Mouse (Mus musculus): ENCODE data around the gene Amigo2. TPM values are rescaled to one million over a fixed set of nuclear protein-coding genes. Genes with fewer than 3 reads are reported as not detected.
"Not testable (repeated sequence)": the region's sequence is repeated elsewhere in the genome, so short reads cannot be mapped to it uniquely, and the experiment has no call there.

Amigo2 gene
- total and polyA plus RNA-seq, 2 experiments from 2014 or later = 20.1 to 22.4 TPM

- 69% methylated on average over 8 of the region's 8 CpGs for WGBS
- Histone ChIP-seq H3K27me3 (ENCODE audit: insufficient read depth, low read length) (no peaks in the 10 kb centered on the region), H3K9me3 (ENCODE audit: low read length) (no peaks in the 10 kb centered on the region), H3K4me2 (ENCODE audit: low read depth, low read length, poor library complexity, severe bottlenecking) (no peak overlapping the region), H3K4me3 (ENCODE audit: low read depth, low read length) (no peak overlapping the region), H3K4me1 (ENCODE audit: insufficient read depth, low read length) (no peaks in the 10 kb centered on the region), H3K36me3 (ENCODE audit: insufficient read depth, low read length) (no peaks in the 10 kb centered on the region), H3K27ac (ENCODE audit: low read depth, low read length) (no peak overlapping the region), H3K9ac (replicated peaks; ENCODE audit: low read length, poor library complexity, severe bottlenecking) (no peak overlapping the region)
- no peak for ATAC-seq (ENCODE audit: low FRiP score)
- TF ChIP-seq CTCF (IDR thresholded peaks at IDR 0.05) = no peak
- no peak for DNase-seq (ENCODE audit: low spot score)
Observed at GRCm38 (mm10) chr15:97224003-97224402, 23.1 kb downstream of the Amigo2 start.

GRCm38 (mm10) chr15:97223431-97223830, 23.7 kb downstream of the Amigo2 start:
- H3K27me3 ChIP-seq (ENCODE audit: insufficient read depth, low read length) = no peaks in the 10 kb centered on the region
- H3K4me3 ChIP-seq (ENCODE audit: low read depth, low read length) = no peak overlapping the region
- ATAC-seq (ENCODE audit: low FRiP score) = no peak
- no peak for DNase-seq (ENCODE audit: low spot score)
- no peak overlapping the region for H3K9ac ChIP-seq (replicated peaks; ENCODE audit: low read length, poor library complexity, severe bottlenecking)
- no peaks in the 10 kb centered on the region for H3K4me1 ChIP-seq (ENCODE audit: insufficient read depth, low read length)
- no peak overlapping the region for H3K27ac ChIP-seq (ENCODE audit: low read depth, low read length)
- no peaks in the 10 kb centered on the region for H3K36me3 ChIP-seq (ENCODE audit: insufficient read depth, low read length)
- WGBS = 78% methylated on average over 10 of the region's 10 CpGs
- H3K9me3 ChIP-seq (ENCODE audit: low read length) = no peaks in the 10 kb centered on the region
- H3K4me2 ChIP-seq (ENCODE audit: low read depth, low read length, poor library complexity, severe bottlenecking) = no peak overlapping the region
- TF ChIP-seq CTCF (IDR thresholded peaks at IDR 0.05) = no peak

GRCm38 (mm10) chr15:97216843-97217242, 30.2 kb downstream of the Amigo2 start:
- DNase-seq (ENCODE audit: low spot score) (no peak), ATAC-seq (ENCODE audit: low FRiP score) (no peak)
- H3K9me3 ChIP-seq (ENCODE audit: low read length) = no peaks in the 10 kb centered on the region
- TF ChIP-seq CTCF (IDR thresholded peaks at IDR 0.05) = no peak
- WGBS = 95% methylated on average over 5 of the region's 5 CpGs
- H3K4me2 ChIP-seq (ENCODE audit: low read depth, low read length, poor library complexity, severe bottlenecking) = no peak overlapping the region
- H3K27me3 ChIP-seq (ENCODE audit: insufficient read depth, low read length) = no peaks in the 10 kb centered on the region
- H3K36me3 ChIP-seq (ENCODE audit: insufficient read depth, low read length) = no peaks in the 10 kb centered on the region
- H3K4me1 ChIP-seq (ENCODE audit: insufficient read depth, low read length) = no peaks in the 10 kb centered on the region
- no peak overlapping the region for H3K27ac ChIP-seq (ENCODE audit: low read depth, low read length)
- H3K9ac ChIP-seq (replicated peaks; ENCODE audit: low read length, poor library complexity, severe bottlenecking) = no peak overlapping the region
- no peak overlapping the region for H3K4me3 ChIP-seq (ENCODE audit: low read depth, low read length)

- 85% methylated on average over 17 of the region's 17 CpGs for WGBS
- no peak overlapping the region for H3K4me3 ChIP-seq (ENCODE audit: low read depth, low read length)
- no peak overlapping the region for H3K27ac ChIP-seq (ENCODE audit: low read depth, low read length)
- H3K4me1 ChIP-seq (ENCODE audit: insufficient read depth, low read length) = no peaks in the 10 kb centered on the region
- ATAC-seq (ENCODE audit: low FRiP score) = no peak
- DNase-seq (ENCODE audit: low spot score) = no peak
- no peaks in the 10 kb centered on the region for H3K9me3 ChIP-seq (ENCODE audit: low read length)
- H3K9ac ChIP-seq (replicated peaks; ENCODE audit: low read length, poor library complexity, severe bottlenecking) = no peak overlapping the region
- no peaks in the 10 kb centered on the region for H3K36me3 ChIP-seq (ENCODE audit: insufficient read depth, low read length)
- no peak for TF ChIP-seq CTCF (IDR thresholded peaks at IDR 0.05)
- no peak overlapping the region for H3K4me2 ChIP-seq (ENCODE audit: low read depth, low read length, poor library complexity, severe bottlenecking)
- no peaks in the 10 kb centered on the region for H3K27me3 ChIP-seq (ENCODE audit: insufficient read depth, low read length)
Observed at GRCm38 (mm10) chr15:97212501-97213477, 34.3 kb downstream of the Amigo2 start.

GRCm38 (mm10) chr15:97209754-97210153, 37.3 kb downstream of the Amigo2 start:
- WGBS = 86% methylated on average over 3 of the region's 3 CpGs
- not testable (repeated sequence) for DNase-seq (ENCODE audit: low spot score); H3K4me3 ChIP-seq (ENCODE audit: low read depth, low read length); ATAC-seq (ENCODE audit: low FRiP score); H3K36me3 ChIP-seq (ENCODE audit: insufficient read depth, low read length); H3K27ac ChIP-seq (ENCODE audit: low read depth, low read length); H3K27me3 ChIP-seq (ENCODE audit: insufficient read depth, low read length); H3K9ac ChIP-seq (replicated peaks; ENCODE audit: low read length, poor library complexity, severe bottlenecking); H3K9me3 ChIP-seq (ENCODE audit: low read length); H3K4me2 ChIP-seq (ENCODE audit: low read depth, low read length, poor library complexity, severe bottlenecking); H3K4me1 ChIP-seq (ENCODE audit: insufficient read depth, low read length)

GRCm38 (mm10) chr15:97206506-97206905, 40.6 kb downstream of the Amigo2 start:
- no peak overlapping the region for H3K4me2 ChIP-seq (ENCODE audit: low read depth, low read length, poor library complexity, severe bottlenecking)
- H3K9ac ChIP-seq (replicated peaks; ENCODE audit: low read length, poor library complexity, severe bottlenecking) = no peak overlapping the region
- ATAC-seq (ENCODE audit: low FRiP score) (no peak), DNase-seq (ENCODE audit: low spot score) (no peak)
- no peaks in the 10 kb centered on the region for H3K9me3 ChIP-seq (ENCODE audit: low read length)
- peak; percentile 32 for TF ChIP-seq CTCF (IDR thresholded peaks at IDR 0.05)
- H3K4me3 ChIP-seq (ENCODE audit: low read depth, low read length) = no peak overlapping the region
- H3K4me1 ChIP-seq (ENCODE audit: insufficient read depth, low read length) = no peaks in the 10 kb centered on the region
- no peaks in the 10 kb centered on the region for H3K36me3 ChIP-seq (ENCODE audit: insufficient read depth, low read length)
- WGBS = 96% methylated on average over 8 of the region's 8 CpGs
- H3K27me3 ChIP-seq (ENCODE audit: insufficient read depth, low read length) = no peaks in the 10 kb centered on the region
- no peak overlapping the region for H3K27ac ChIP-seq (ENCODE audit: low read depth, low read length)

Measured in midbrain, postnatal 0 days (tissue).